Mouse (Mus musculus) cerebellum, adult 2 months (tissue): ENCODE data around the gene Slc22a5.

Experiments
- CTCF ChIP-seq: fragments of 200-500 bp; IDR thresholded peaks from 2 replicates; pipeline ENCODE4 v1.5.1; 2011; ENCODE audit warnings: low read depth, mild to moderate bottlenecking, control low read depth, low read length, moderate library complexity, borderline replicate concordance; ENCODE audit not compliant: insufficient read depth
- POLR2A ChIP-seq: fragments of 200-500 bp; IDR thresholded peaks from 2 replicates; pipeline ENCODE4 v1.6.1; 2011; ENCODE audit warnings: low read length, control low read depth, borderline replicate concordance; ENCODE audit not compliant: insufficient read depth

GRCm38 (mm10) chr11:53842161-53842581 lies 49.3 kb downstream of the Slc22a5 start:
- TF ChIP-seq CTCF (no peak), POLR2A (no peak)
